Mouse (Mus musculus): ENCODE measurements around the gene Olfr651.
"Not testable (repeated sequence)": the region's sequence is repeated elsewhere in the genome, so short reads cannot be mapped to it uniquely, and the experiment has no call there.

Gene Olfr651

DNA sequence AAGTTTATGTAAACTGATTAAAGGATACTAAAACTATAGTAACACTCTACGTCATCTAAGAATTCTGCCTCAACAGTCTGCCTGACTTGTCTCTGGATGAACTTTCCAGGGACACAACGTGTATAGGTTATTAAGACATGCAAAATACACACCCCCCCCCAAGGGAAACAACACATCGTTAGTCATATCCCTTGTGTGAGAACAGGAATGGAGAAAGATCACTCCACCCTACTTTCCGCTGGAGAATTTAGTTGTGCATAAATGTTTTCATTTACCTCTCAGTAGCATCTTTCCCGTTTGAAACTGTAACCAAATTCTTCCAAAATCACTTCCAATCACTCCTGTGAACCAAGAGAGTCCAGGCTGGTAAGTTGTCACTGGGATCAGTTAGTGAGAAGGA is at the start of gene Olfr651:
TSS of gene Olfr651 (plus strand) at position 301 of the 400 bp plus-strand sequence.
- no peak for DNase-seq (ENCODE audit: low read depth, low spot score)

DNA sequence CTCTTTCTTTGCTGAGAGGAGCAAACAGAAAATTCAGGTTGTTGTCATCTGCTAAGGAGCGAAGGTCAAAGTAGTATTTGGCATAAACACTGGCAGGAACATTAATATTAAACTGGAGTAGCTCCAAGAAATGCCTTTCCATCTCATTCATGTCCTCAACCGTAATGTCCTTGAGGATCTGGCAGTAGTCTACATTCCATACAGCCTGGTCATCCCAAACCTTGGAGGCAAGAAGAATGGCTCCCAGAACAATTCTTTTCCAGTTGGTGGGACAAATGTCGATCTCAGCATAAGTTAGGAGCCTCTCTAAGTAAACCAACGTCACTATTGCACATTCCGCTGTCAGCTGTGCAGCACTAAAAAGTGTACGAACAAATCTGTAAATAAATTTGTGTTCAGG is 48.7 kb upstream of the Olfr651 start:
- not testable (repeated sequence) for DNase-seq (ENCODE audit: low read depth, low spot score)

- DNase-seq (ENCODE audit: low read depth, low spot score) = no peak
Observed at GRCm38 (mm10) chr7:104501589-104502371, 48.2 kb upstream of the Olfr651 start.

- DNase-seq (ENCODE audit: low read depth, low spot score) = not testable (repeated sequence)
Observed at GRCm38 (mm10) chr7:104507421-104508065, 42.4 kb upstream of the Olfr651 start, which contains the start of gene Trim30d. Trim30d (minus strand) TSS chr7:104507849.

- no peak for DNase-seq (ENCODE audit: low read depth, low spot score)
Observed at GRCm38 (mm10) chr7:104552700-104553099, 2.8 kb downstream of the Olfr651 start.

DNA sequence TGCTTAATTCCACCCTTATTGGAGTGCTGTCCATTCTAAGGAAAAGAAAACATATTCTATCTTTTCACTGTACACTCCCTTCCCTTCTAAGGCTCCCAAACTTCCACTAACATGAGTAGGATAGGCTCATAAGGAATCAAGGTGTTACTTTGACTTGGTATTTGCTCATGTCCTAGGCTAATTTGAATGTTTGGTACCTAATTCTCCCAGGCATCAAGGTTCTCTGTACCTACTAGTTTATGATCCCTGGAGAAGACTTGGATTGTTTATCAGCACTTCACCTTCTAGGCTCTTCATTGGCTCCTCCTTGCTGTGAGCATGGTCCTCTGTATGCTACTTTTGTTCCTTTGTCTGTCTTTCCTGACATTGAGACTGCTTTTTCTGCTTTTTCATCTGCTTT is 10.7 kb downstream of the Olfr651 start, which contains the start of gene Olfr652:
TSS of gene Olfr652 (plus strand) at position 301 of the 400 bp plus-strand sequence.
- no peak for DNase-seq (ENCODE audit: low read depth, low spot score)

DNA sequence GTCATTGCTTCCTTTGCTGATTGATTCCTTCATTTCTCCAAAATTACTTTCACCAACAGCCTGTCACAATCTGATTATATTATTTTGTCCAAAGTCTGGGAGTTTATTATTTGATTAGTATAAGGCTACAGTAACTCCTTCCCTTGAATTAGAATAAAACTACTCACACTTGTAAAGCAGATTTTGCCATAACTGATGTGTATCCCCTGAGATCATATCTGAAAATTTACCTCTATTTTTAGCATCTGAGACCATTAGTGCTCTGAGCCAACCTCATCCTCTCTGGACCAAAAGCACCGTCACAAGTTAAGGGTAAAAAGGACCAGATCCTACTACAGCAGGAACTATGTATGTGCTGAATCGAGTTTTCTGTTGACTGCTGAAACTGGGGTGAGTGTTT is 27.1 kb downstream of the Olfr651 start, which contains the start of gene Olfr653:
TSS of gene Olfr653 (plus strand) at position 301 of the 400 bp plus-strand sequence.
- DNase-seq (ENCODE audit: low read depth, low spot score) = no peak

DNA sequence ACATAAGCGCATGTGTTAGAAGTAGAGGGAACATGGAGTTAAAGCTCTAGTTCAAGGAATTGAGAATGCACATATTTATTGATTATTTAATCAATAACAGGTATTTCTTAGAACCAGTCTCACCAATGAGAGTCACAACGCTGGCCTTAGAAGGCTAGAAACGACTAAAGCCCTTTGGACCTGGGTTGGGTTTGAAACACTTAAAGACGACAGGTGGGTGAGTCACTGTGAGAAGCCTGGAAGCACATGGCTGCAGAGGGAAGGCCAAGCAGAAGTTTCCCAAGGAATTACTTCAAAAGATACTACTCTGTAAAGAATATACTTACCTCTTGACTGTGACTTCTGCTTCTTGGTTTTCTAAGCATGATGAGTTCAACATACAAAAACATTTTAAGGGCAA is 30.9 kb downstream of the Olfr651 start:
- DNase-seq (ENCODE audit: low read depth, low spot score) = no peak

DNA sequence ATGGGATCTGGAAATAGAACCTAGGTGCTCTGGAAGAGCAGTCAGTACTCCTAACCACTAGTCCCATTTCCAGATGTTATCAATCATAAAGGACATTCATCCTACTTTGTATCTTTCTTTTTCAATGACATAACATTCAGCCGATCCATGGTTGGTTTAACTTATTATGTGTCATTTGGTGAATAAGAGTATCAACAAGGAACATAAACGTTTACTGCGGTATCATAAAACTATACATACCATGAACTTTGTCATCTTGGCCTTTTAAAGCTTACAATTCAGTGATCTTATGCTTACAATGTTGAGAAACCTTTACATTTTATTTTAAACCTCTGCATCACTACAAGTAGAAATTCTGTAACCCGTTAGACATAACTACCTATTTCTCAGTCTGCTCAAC is 31.5 kb downstream of the Olfr651 start:
- no peak for DNase-seq (ENCODE audit: low read depth, low spot score)

GRCm38 (mm10) chr7:104586725-104587124 is 36.8 kb downstream of the Olfr651 start, which contains the start of gene Olfr654:
Olfr654 (plus strand) TSS chr7:104587025.
- no peak for DNase-seq (ENCODE audit: low read depth, low spot score)

- no peak for DNase-seq (ENCODE audit: low read depth, low spot score)
Observed at GRCm38 (mm10) chr7:104588274-104588673, 38.3 kb downstream of the Olfr651 start.

GRCm38 (mm10) chr7:104601679-104602078 is 51.7 kb downstream of the Olfr651 start, which contains the start of gene Olfr655:
Olfr655 (minus strand) TSS chr7:104601779.
- no peak for DNase-seq (ENCODE audit: low read depth, low spot score)

DNA sequence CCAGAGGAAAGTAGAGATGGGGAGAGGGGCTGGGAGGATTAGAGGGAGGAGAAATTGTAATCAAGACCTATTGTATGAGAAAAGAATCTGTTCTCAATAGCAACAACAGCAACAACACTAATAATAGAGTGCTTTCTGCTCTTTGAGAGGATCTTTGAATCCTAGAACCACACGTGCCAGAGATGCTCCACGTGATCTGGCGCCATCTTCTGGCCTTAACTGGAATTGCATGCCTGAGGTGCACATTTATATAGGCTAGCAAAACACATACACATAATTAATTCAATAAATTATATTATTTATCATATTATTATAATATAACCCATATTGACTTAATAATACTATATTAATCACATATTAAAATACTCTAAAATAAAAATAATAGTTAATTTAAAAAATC is 53.2 kb downstream of the Olfr651 start:
- no peak for DNase-seq (ENCODE audit: low read depth, low spot score)
